Mouse (Mus musculus): Measurements from ENCODE around the gene Alkbh3.

DNA sequence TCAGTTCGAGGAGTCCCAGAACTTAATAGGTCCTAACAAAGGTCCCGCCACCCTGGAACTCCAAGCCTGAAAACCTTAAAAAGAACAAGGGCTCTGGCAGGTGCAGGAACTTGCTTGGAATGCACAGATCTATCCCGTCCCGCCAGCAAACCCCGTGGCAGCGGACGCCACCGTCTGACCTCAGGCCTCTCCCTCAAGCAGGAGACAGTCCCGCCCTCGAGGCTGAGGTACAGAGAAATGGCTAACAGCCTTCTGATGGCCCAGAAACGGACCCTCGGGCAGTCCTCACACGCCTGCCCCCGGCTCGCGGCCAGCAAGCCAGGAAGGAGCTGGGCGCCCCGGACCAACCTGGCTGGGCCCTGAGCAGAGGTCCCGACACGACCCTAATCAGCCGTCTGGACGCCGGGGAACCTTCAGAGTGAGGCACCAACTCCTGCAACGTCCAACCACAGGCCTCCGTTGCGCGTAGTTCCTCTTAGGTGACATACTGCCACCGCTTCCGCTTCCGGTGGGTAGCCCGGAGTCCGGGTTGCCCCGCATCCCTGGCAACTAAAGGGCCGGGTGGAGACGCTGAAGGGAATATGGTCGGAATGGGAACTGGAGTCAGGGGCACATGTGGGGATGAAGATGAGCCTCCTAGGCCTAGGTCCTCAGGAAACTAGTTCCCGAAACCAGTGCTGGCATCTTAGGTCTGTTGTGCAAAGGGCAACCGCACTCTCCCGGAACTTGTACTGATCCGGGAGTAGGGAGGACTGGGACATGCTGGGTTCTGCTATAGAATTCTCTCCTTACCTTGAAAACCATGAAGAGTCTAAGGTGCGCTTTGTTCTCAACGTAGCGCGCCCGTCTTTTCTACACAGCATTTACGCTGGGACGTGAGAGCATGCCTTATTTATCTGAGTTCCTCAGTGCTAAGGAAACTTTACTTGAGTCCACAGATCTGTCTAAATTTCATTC, at the start of gene Alkbh3:
- TF ChIP-seq CTCF (IDR thresholded peaks at IDR 0.05; ENCODE audit: low read depth) (no peak), EP300 (IDR thresholded peaks at IDR 0.05; ENCODE audit: low read depth) (no peak)
